Mouse (Mus musculus) gastrocnemius, postnatal 36 days (tissue): ENCODE results near the gene Mrpl17. TPM values are rescaled to one million over a fixed set of nuclear protein-coding genes. Genes with fewer than 3 reads are reported as not detected.

Experiments
- total RNA-seq, 2 experiments: library from RNA; stranded (reverse); gene quantifications; 2 replicates each; pipeline ENCODE4 v1.2.3; 2021

Mrpl17 gene
- total RNA-seq, 2 experiments from 2014 or later, result 93.2 to 109 TPM

Other genes with a start within 250 kb of the Mrpl17 start
- 1 to 10 TPM; 5.3 to 8.6 TPM for gene Apbb1, start 229.4 kb downstream of the Mrpl17 start, total RNA-seq
- under 1 TPM in 1 of 2 experiments, not detected in 1; 0.36 TPM for gene Hpx, start 211.0 kb downstream of the Mrpl17 start, total RNA-seq
- gene Trim3, start 177.5 kb downstream of the Mrpl17 start, total RNA-seq, result 10 to 100 TPM; 13.9 to 15.1 TPM
- 10 to 100 TPM; 53.7 to 55.9 TPM for gene Timm10b, start 171.0 kb downstream of the Mrpl17 start, total RNA-seq
- 1 to 10 TPM; 5.7 to 8.0 TPM for gene Arfip2, start 170.7 kb downstream of the Mrpl17 start, total RNA-seq
- 1 to 10 TPM; 1.8 to 2.2 TPM for gene Gm45799, start 170.5 kb downstream of the Mrpl17 start, total RNA-seq
- under 1 TPM; 0.43 to 0.62 TPM for gene Dnhd1, start 160.3 kb downstream of the Mrpl17 start, total RNA-seq
- gene Ilk, start 74.5 kb downstream of the Mrpl17 start, total RNA-seq, result 10 to 100 TPM; 44.3 to 45.6 TPM
- 10 to 100 TPM in 1 of 2 experiments, 1 to 10 TPM in 1; 9.9 to 13.3 TPM for gene Rrp8, start 73.7 kb downstream of the Mrpl17 start, total RNA-seq
- 10 to 100 TPM; 64.6 to 74.8 TPM for gene Taf10, start 66.7 kb downstream of the Mrpl17 start, total RNA-seq
- 10 to 100 TPM; 37.0 to 40.7 TPM for gene Tpp1, start 58.9 kb downstream of the Mrpl17 start, total RNA-seq
- gene Dchs1, start 23.4 kb downstream of the Mrpl17 start, total RNA-seq, result 1 to 10 TPM; 3.1 to 4.0 TPM
- 1 to 10 TPM; 1.3 to 6.0 TPM for gene Gm4070, start 142.9 kb upstream of the Mrpl17 start, total RNA-seq